Mouse (Mus musculus): Measurements from ENCODE around the gene Adamtsl2. TPM values are rescaled to one million over a fixed set of nuclear protein-coding genes. Genes with fewer than 3 reads are reported as not detected.

The Adamtsl2 gene
- polyA plus RNA-seq, 1 experiment from 2014 or later, result 2.1 TPM

DNA sequence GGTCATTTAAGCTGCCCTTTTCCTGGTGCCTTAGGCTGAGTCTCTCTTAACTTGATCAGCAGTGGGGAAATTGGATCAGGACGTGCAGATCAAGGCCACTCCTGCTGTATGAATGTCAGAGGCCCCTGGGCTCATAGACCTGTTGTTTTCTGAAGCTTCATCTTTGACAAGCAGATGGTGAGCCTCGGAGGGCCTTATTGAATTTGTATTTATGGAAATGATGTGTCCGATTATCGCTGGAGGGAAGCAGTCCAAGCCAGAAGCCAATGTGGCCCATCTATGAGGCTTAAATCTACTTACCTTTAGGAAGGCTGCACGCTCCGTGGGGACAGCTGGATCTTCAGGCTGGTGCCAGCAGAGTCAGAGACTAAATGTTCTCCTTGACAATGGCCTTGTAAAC lies 77.4 kb downstream of the Adamtsl2 start:
- Histone ChIP-seq H3K9me3 (no peaks in the 10 kb centered on the region), H3K4me3 (no peak overlapping the region), H3K36me3 (replicated peaks) (no peaks in the 10 kb centered on the region), H3K27me3 (replicated peaks; ENCODE audit: low read depth, poor library complexity, severe bottlenecking) (no peaks in the 10 kb centered on the region), H3K27ac (replicated peaks) (no peak overlapping the region), H3K4me1 (peaks cover 14% of the 10 kb centered on the region; the same call in 1 of the 2 replicates)
- 78% methylated on average over 6 of the region's 6 CpGs for WGBS
- no peak for DNase-seq (ENCODE audit: low spot score)

Other genes starting within 250 kb of the Adamtsl2 start
- gene Abo, start 214.4 kb upstream of the Adamtsl2 start, polyA plus RNA-seq (2016; fragmentation: Nextera tagmentation; extraction: Ambion mirVana), result not detected in 2 replicates
- gene Surf6, start 176.5 kb upstream of the Adamtsl2 start, polyA plus RNA-seq (2016; fragmentation: Nextera tagmentation; extraction: Ambion mirVana), result 33.5 and 37.1 TPM in 2 replicates
- 87.2 and 91.1 TPM in 2 replicates for gene Med22, start 168.7 kb upstream of the Adamtsl2 start, polyA plus RNA-seq (2016; fragmentation: Nextera tagmentation; extraction: Ambion mirVana)
- gene Rpl7a, start 168.6 kb upstream of the Adamtsl2 start, polyA plus RNA-seq (2016; fragmentation: Nextera tagmentation; extraction: Ambion mirVana), result 720 and 721 TPM in 2 replicates
- gene Surf2, start 163.0 kb upstream of the Adamtsl2 start, polyA plus RNA-seq (2016; fragmentation: Nextera tagmentation; extraction: Ambion mirVana), result 56.7 and 58.5 TPM in 2 replicates
- gene Surf1, start 162.8 kb upstream of the Adamtsl2 start, polyA plus RNA-seq (2016; fragmentation: Nextera tagmentation; extraction: Ambion mirVana), result 44.5 and 48.6 TPM in 2 replicates
- gene Surf4, start 145.5 kb upstream of the Adamtsl2 start, polyA plus RNA-seq (2016; fragmentation: Nextera tagmentation; extraction: Ambion mirVana), result 158 and 160 TPM in 2 replicates
- 0.11 and 0.14 TPM in 2 replicates for gene Stkld1, start 145.3 kb upstream of the Adamtsl2 start, polyA plus RNA-seq (2016; fragmentation: Nextera tagmentation; extraction: Ambion mirVana)
- 56.0 and 59.1 TPM in 2 replicates for gene Rexo4, start 115.0 kb upstream of the Adamtsl2 start, polyA plus RNA-seq (2016; fragmentation: Nextera tagmentation; extraction: Ambion mirVana)
- gene Adamts13, start 106.0 kb upstream of the Adamtsl2 start, polyA plus RNA-seq (2016; fragmentation: Nextera tagmentation; extraction: Ambion mirVana), result not detected in 2 replicates
- 91.0 and 97.4 TPM in 2 replicates for gene Cacfd1, start 69.5 kb upstream of the Adamtsl2 start, polyA plus RNA-seq (2016; fragmentation: Nextera tagmentation; extraction: Ambion mirVana)
- gene Slc2a6, start 51.4 kb upstream of the Adamtsl2 start, polyA plus RNA-seq (2016; fragmentation: Nextera tagmentation; extraction: Ambion mirVana), result 1.4 and 2.3 TPM in 2 replicates
- 0.17 TPM in 1 of 2 replicates, not detected in the other for gene Mymk, start 7.2 kb upstream of the Adamtsl2 start, polyA plus RNA-seq (2016; fragmentation: Nextera tagmentation; extraction: Ambion mirVana)
- gene Fam163b, start 63.1 kb downstream of the Adamtsl2 start, polyA plus RNA-seq (2016; fragmentation: Nextera tagmentation; extraction: Ambion mirVana), result 0.06 and 0.10 TPM in 2 replicates
- gene Dbh, start 85.9 kb downstream of the Adamtsl2 start, polyA plus RNA-seq (2016; fragmentation: Nextera tagmentation; extraction: Ambion mirVana), result 0.25 and 0.87 TPM in 2 replicates
- 1.5 and 2.9 TPM in 2 replicates for gene Sardh, start 169.0 kb downstream of the Adamtsl2 start, polyA plus RNA-seq (2016; fragmentation: Nextera tagmentation; extraction: Ambion mirVana)

Measured in embryonic facial prominence, embryonic 10.5 days (tissue).